Mouse (Mus musculus): ENCODE data around the gene Slc31a2. TPM values are rescaled to one million over a fixed set of nuclear protein-coding genes. Genes with fewer than 3 reads are reported as not detected.
A peak's percentile ranks its signal among the peaks of the same experiment; 100 is the strongest.

Slc31a2 gene
- polyA plus RNA-seq, 1 experiment, result 4.2 TPM

DNA sequence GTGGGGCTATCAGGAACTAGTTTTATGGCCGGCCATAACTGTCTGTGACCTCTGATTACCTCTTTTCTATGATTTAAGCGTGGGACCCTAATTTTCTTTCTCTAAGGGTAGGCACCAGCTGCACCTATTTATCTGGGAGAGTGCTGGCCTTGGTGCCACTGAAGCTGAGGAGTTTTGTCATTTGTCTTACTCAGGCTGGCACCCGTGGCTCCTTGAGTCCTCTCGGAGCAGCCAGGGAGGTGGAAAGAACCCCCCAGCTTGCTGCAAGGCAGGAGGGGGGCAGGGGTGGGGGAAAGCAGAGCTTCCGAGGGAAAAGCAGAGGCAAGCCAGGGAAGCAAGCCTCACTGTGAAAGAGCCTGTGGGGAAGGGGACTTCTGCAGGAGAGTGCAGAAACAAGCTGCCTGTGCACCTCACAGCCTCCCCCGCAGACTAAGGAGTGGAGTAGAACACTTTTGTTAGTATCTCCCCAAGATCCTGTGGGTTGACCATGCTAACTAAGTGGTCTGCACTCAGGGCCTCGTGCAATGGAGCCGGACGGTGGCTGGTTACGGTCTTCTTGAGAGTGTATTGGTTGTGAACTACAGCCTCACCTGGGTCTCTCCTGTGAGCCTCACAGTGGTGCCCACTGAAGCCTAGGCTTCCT, 31.0 kb downstream of the Slc31a2 start:
- Histone ChIP-seq H3K4me3 (no peak overlapping the region), H3K36me3 (ENCODE audit: control insufficient read depth, insufficient read depth) (no peaks in the 10 kb centered on the region), H3K27me3 (ENCODE audit: control insufficient read depth, insufficient read depth, insufficient read length) (no peaks in the 10 kb centered on the region), H3ac (ENCODE audit: control insufficient read depth, insufficient read length) (no peak overlapping the region), H3K79me2 (ENCODE audit: control insufficient read depth, insufficient read depth) (no peaks in the 10 kb centered on the region), H3K4me2 (ENCODE audit: low read depth) (no peak overlapping the region)
- TF ChIP-seq MYOD1 (IDR thresholded peaks at IDR 0.05; ENCODE audit: control insufficient read depth in 1 of 3, insufficient read length in 2 of 3, low read depth in 2 of 3) (no peak), MYOG (IDR thresholded peaks at IDR 0.05; ENCODE audit: control insufficient read depth in 1 of 3, insufficient read depth in 1 of 3, insufficient read length in 2 of 3, low read depth in 2 of 3) (no peak), POLR2A (IDR thresholded peaks at IDR 0.05; ENCODE audit: insufficient read length, low read depth) (no peak), CEBPB (IDR thresholded peaks at IDR 0.05; ENCODE audit: insufficient read depth, poor library complexity, severe bottlenecking) (no peak), REST (IDR thresholded peaks at IDR 0.05; ENCODE audit: insufficient read depth, insufficient read length) (no peak), POLR2AphosphoS2 (IDR thresholded peaks at IDR 0.05; ENCODE audit: insufficient read length, low read depth) (no peak), USF1 (IDR thresholded peaks at IDR 0.05; ENCODE audit: low read depth) (no peak), E2F4 (IDR thresholded peaks at IDR 0.05; ENCODE audit: insufficient read depth) (no peak), MAX (IDR thresholded peaks at IDR 0.05; ENCODE audit: low read depth) (no peak), SRF (IDR thresholded peaks at IDR 0.05; ENCODE audit: control insufficient read depth, insufficient read length, low read depth) (no peak), TCF3 (IDR thresholded peaks at IDR 0.05; ENCODE audit: insufficient read length, low read depth) (no peak), TCF12 (IDR thresholded peaks at IDR 0.05; ENCODE audit: insufficient read depth, poor library complexity, severe bottlenecking) (no peak)

- no peaks in the 10 kb centered on the region for H3K79me2 ChIP-seq (ENCODE audit: control insufficient read depth, insufficient read depth)
- H3K4me3 ChIP-seq, result no peak overlapping the region
- no peaks in the 10 kb centered on the region for H3K36me3 ChIP-seq (ENCODE audit: control insufficient read depth, insufficient read depth)
- TF ChIP-seq POLR2A (IDR thresholded peaks at IDR 0.05; ENCODE audit: insufficient read length, low read depth), result no peak
- no peak for TF ChIP-seq CEBPB (IDR thresholded peaks at IDR 0.05; ENCODE audit: insufficient read depth, poor library complexity, severe bottlenecking)
- no peak for TF ChIP-seq MYOG (IDR thresholded peaks at IDR 0.05; ENCODE audit: control insufficient read depth in 1 of 3, insufficient read depth in 1 of 3, insufficient read length in 2 of 3, low read depth in 2 of 3)
- TF ChIP-seq REST (IDR thresholded peaks at IDR 0.05; ENCODE audit: insufficient read depth, insufficient read length), result no peak
- TF ChIP-seq E2F4 (IDR thresholded peaks at IDR 0.05; ENCODE audit: insufficient read depth), result no peak
- TF ChIP-seq SRF (IDR thresholded peaks at IDR 0.05; ENCODE audit: control insufficient read depth, insufficient read length, low read depth), result no peak
- no peak for TF ChIP-seq MAX (IDR thresholded peaks at IDR 0.05; ENCODE audit: low read depth)
- TF ChIP-seq USF1 (IDR thresholded peaks at IDR 0.05; ENCODE audit: low read depth), result no peak
- TF ChIP-seq POLR2AphosphoS2 (IDR thresholded peaks at IDR 0.05; ENCODE audit: insufficient read length, low read depth), result no peak
- TF ChIP-seq MYOD1 (IDR thresholded peaks at IDR 0.05; ENCODE audit: control insufficient read depth in 1 of 3, insufficient read length in 2 of 3, low read depth in 2 of 3), result no peak
- TF ChIP-seq TCF12 (IDR thresholded peaks at IDR 0.05; ENCODE audit: insufficient read depth, poor library complexity, severe bottlenecking), result no peak
- TF ChIP-seq TCF3 (IDR thresholded peaks at IDR 0.05; ENCODE audit: insufficient read length, low read depth), result no peak
- H3K4me2 ChIP-seq (ENCODE audit: low read depth), result no peak overlapping the region
- no peak overlapping the region for H3ac ChIP-seq (ENCODE audit: control insufficient read depth, insufficient read length)
- H3K27me3 ChIP-seq (ENCODE audit: control insufficient read depth, insufficient read depth, insufficient read length), result no peaks in the 10 kb centered on the region
Observed at GRCm38 (mm10) chr4:62294741-62295140, 32.4 kb downstream of the Slc31a2 start.

DNA sequence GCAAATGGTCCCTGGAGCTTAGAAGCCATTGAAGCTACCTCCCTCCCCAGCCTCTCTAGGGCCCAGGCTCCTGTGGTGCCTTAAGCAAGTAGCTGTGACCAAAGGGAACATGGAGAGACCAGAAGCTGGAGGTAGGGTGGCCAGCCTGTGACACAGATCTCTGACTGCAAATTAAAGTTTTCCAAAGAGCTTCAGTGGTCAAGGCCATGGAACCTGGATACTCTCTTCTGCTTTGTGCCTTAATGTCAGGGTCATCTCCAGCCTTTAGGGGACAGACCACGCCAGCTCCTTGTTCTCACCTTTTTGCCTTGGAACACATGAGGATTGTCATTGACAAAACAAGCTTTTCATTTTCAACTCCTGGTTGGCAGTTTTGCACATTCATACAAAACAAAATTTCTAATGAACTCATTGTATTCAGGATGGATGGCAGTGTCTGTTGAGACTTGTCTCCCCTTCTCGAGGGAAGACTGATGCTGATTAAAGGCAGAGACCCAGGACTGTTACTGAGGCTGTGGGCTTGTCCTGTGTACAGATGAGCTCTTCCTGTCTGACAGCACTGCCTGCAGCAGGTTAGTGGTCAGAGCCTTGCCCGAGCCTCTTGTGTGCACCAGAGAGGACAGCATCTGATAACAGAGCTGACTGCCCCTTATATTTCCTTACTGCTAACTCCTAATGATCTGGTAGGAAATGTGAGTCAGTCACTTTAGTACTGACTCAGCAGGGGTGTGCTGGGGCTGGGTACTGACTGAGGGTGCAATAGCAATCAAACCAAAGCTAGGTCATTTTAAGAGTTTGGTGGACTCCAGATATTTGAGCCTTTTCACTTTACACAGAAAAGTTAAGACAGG, 35.1 kb downstream of the Slc31a2 start:
- Histone ChIP-seq H3K79me2 (ENCODE audit: control insufficient read depth, insufficient read depth) (no peaks in the 10 kb centered on the region), H3K36me3 (ENCODE audit: control insufficient read depth, insufficient read depth) (no peaks in the 10 kb centered on the region), H3K27me3 (ENCODE audit: control insufficient read depth, insufficient read depth, insufficient read length) (no peaks in the 10 kb centered on the region), H3K4me2 (ENCODE audit: low read depth) (no peak overlapping the region), H3ac (ENCODE audit: control insufficient read depth, insufficient read length) (no peak overlapping the region), H3K4me3 (no peak overlapping the region)
- TF ChIP-seq REST (IDR thresholded peaks at IDR 0.05; ENCODE audit: insufficient read depth, insufficient read length) (no peak), E2F4 (IDR thresholded peaks at IDR 0.05; ENCODE audit: insufficient read depth) (no peak)

DNA sequence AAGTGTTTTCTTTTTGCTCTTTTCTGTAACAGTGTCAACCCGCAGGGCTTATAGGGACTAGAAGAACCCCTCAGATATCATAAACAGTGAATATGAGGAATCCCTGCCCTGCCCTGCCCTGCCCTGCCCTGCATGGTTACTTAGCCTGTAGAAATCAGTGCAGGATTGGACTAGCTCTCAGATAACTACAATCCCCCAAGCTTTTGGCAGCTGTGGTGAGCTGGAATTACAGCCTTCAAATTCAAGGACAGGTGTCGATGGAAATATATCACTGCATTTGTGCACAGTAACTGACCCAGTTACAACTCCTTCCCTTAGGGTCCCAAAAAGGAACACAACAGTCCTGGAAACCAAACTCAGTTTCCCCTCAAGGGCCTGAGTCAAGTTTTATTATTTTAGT, 37.6 kb downstream of the Slc31a2 start:
- Histone ChIP-seq H3K27me3 (ENCODE audit: control insufficient read depth, insufficient read depth, insufficient read length) (no peaks in the 10 kb centered on the region), H3K79me2 (ENCODE audit: control insufficient read depth, insufficient read depth) (no peaks in the 10 kb centered on the region), H3K36me3 (ENCODE audit: control insufficient read depth, insufficient read depth) (peaks cover 8% of the 10 kb centered on the region), H3K4me3 (no peak overlapping the region), H3K4me2 (ENCODE audit: low read depth) (no peak overlapping the region), H3ac (ENCODE audit: control insufficient read depth, insufficient read length) (no peak overlapping the region)
- TF ChIP-seq MYOG (IDR thresholded peaks at IDR 0.05; ENCODE audit: control insufficient read depth in 1 of 3, insufficient read depth in 1 of 3, insufficient read length in 2 of 3, low read depth in 2 of 3), result no peak
- TF ChIP-seq TCF12 (IDR thresholded peaks at IDR 0.05; ENCODE audit: insufficient read depth, poor library complexity, severe bottlenecking), result no peak
- no peak for TF ChIP-seq POLR2AphosphoS2 (IDR thresholded peaks at IDR 0.05; ENCODE audit: insufficient read length, low read depth)
- peak in 1 of 3 experiments; percentile 28 for TF ChIP-seq MYOD1 (IDR thresholded peaks at IDR 0.05; ENCODE audit: control insufficient read depth in 1 of 3, insufficient read length in 2 of 3, low read depth in 2 of 3)
- no peak for TF ChIP-seq USF1 (IDR thresholded peaks at IDR 0.05; ENCODE audit: low read depth)

DNA sequence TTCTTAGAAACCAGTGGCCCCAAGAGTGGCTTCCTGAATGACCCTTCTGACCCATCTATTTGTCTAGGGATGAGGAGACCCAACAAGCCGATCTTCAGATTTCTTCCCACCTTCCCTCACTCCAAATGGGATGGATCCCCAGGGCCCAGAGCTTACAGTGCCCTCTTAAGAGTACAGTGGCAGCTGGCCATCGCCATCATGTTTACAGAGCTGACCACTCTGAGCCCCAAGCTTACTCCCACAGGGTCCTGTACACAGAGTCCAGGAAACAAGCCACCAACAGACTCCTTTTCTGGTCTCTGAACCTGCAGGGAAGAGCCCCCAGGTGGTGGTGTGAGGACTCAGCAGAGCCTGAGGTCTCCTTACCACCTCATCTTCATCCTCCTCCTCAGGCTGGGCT, 40.4 kb downstream of the Slc31a2 start:
- no peak overlapping the region for H3K4me2 ChIP-seq (ENCODE audit: low read depth)
- TF ChIP-seq CEBPB (IDR thresholded peaks at IDR 0.05; ENCODE audit: insufficient read depth, poor library complexity, severe bottlenecking), result no peak
- no peak for TF ChIP-seq REST (IDR thresholded peaks at IDR 0.05; ENCODE audit: insufficient read depth, insufficient read length)
- TF ChIP-seq SRF (IDR thresholded peaks at IDR 0.05; ENCODE audit: control insufficient read depth, insufficient read length, low read depth), result no peak
- TF ChIP-seq MYOG (IDR thresholded peaks at IDR 0.05; ENCODE audit: control insufficient read depth in 1 of 3, insufficient read depth in 1 of 3, insufficient read length in 2 of 3, low read depth in 2 of 3), result no peak
- no peak for TF ChIP-seq POLR2A (IDR thresholded peaks at IDR 0.05; ENCODE audit: insufficient read length, low read depth)
- no peak for TF ChIP-seq E2F4 (IDR thresholded peaks at IDR 0.05; ENCODE audit: insufficient read depth)
- TF ChIP-seq POLR2AphosphoS2 (IDR thresholded peaks at IDR 0.05; ENCODE audit: insufficient read length, low read depth), result no peak
- TF ChIP-seq TCF3 (IDR thresholded peaks at IDR 0.05; ENCODE audit: insufficient read length, low read depth), result no peak
- no peak for TF ChIP-seq MYOD1 (IDR thresholded peaks at IDR 0.05; ENCODE audit: control insufficient read depth in 1 of 3, insufficient read length in 2 of 3, low read depth in 2 of 3)
- TF ChIP-seq MAX (IDR thresholded peaks at IDR 0.05; ENCODE audit: low read depth), result no peak
- TF ChIP-seq USF1 (IDR thresholded peaks at IDR 0.05; ENCODE audit: low read depth), result no peak
- no peak for TF ChIP-seq TCF12 (IDR thresholded peaks at IDR 0.05; ENCODE audit: insufficient read depth, poor library complexity, severe bottlenecking)
- H3K79me2 ChIP-seq (ENCODE audit: control insufficient read depth, insufficient read depth), result no peaks in the 10 kb centered on the region
- peaks cover 14% of the 10 kb centered on the region for H3K36me3 ChIP-seq (ENCODE audit: control insufficient read depth, insufficient read depth)
- H3ac ChIP-seq (ENCODE audit: control insufficient read depth, insufficient read length), result no peak overlapping the region
- no peaks in the 10 kb centered on the region for H3K27me3 ChIP-seq (ENCODE audit: control insufficient read depth, insufficient read depth, insufficient read length)
- no peak overlapping the region for H3K4me3 ChIP-seq
